In genomic region chr14:54380616-54381015, GRCm38 (mm10) we compare ENCODE assay signal across 29 mouse cellular contexts. TPM values are rescaled to one million over a fixed set of nuclear protein-coding genes. Genes with fewer than 3 reads are reported as not detected.
A peak's percentile ranks its signal among the peaks of the same experiment; 100 is the strongest.
DNase-seq lines count a peak whose midpoint lies in the region; ATAC-seq and TF ChIP-seq lines count a peak whose summit lies in the region.
"Had no signal": no experiment of that assay in that cellular context is flagged by ENCODE, and none has a peak within 500 bp of the region (broad histone marks: within the 10 kb centered on the region; RNA-seq: fewer than 3 reads in every experiment).

No protein-coding gene starts in this region.

- H3K9me3 ChIP-seq in forebrain, embryonic 10.5 days = no peaks in the 10 kb centered on the region
- H3K9me3 ChIP-seq in forebrain, embryonic 13.5 days (replicated peaks) = no peaks in the 10 kb centered on the region
- H3K9me3 ChIP-seq in liver, postnatal 0 days (ENCODE audit: low read length) = no peaks in the 10 kb centered on the region
- H3K9me3 ChIP-seq: embryonic facial prominence, embryonic 10.5 days; embryonic facial prominence, embryonic 13.5 days; forebrain, embryonic 15.5 days; heart, embryonic 10.5 days; heart, embryonic 13.5 days had no signal

- H3K4me3 ChIP-seq in forebrain, embryonic 10.5 days = no peak overlapping the region
- no peak overlapping the region for H3K4me3 ChIP-seq in forebrain, embryonic 13.5 days
- no peak overlapping the region for H3K4me3 ChIP-seq in kidney, adult 2 months (ENCODE audit: insufficient read depth, low read depth, low read length)
- no peak overlapping the region for H3K4me3 ChIP-seq in liver, postnatal 0 days (ENCODE audit: low read depth, low read length)
- no peak overlapping the region for H3K4me3 ChIP-seq in small intestine, adult 2 months (ENCODE audit: low read depth, low read length)
- H3K4me3 ChIP-seq: embryonic facial prominence, embryonic 10.5 days; embryonic facial prominence, embryonic 13.5 days; erythroblast, embryonic 14.5 days; forebrain, embryonic 15.5 days; heart, adult 2 months; heart, embryonic 10.5 days; heart, embryonic 13.5 days had no signal

- H3K4me1 ChIP-seq in forebrain, embryonic 10.5 days = peaks cover 30% of the 10 kb centered on the region
- H3K4me1 ChIP-seq in forebrain, embryonic 13.5 days = no peaks in the 10 kb centered on the region
- H3K4me1 ChIP-seq in kidney, adult 2 months (ENCODE audit: control insufficient read depth, insufficient read depth, low read length) = peaks cover 42% of the 10 kb centered on the region
- H3K4me1 ChIP-seq in liver, postnatal 0 days (ENCODE audit: insufficient read depth) = peaks cover 24% of the 10 kb centered on the region
- H3K4me1 ChIP-seq in small intestine, adult 2 months (ENCODE audit: control insufficient read depth, insufficient read depth, insufficient read length, low read length) = peaks cover 34% of the 10 kb centered on the region; the same call in 1 of the 2 replicates
- H3K4me1 ChIP-seq: embryonic facial prominence, embryonic 13.5 days; forebrain, embryonic 15.5 days; heart, embryonic 10.5 days had no signal

- WGBS in forebrain, embryonic 10.5 days = 76% methylated on average over 4 of the region's 4 CpGs
- WGBS in forebrain, embryonic 13.5 days = 72% methylated on average over 4 of the region's 4 CpGs
- WGBS in kidney, adult 2 months = 65% methylated on average over 4 of the region's 4 CpGs
- WGBS in liver, postnatal 0 days (ENCODE audit: insufficient replicate concordance) = 60% methylated on average over 4 of the region's 4 CpGs
- 68% methylated on average over 4 of the region's 4 CpGs for WGBS in small intestine, adult 2 months

- TF ChIP-seq POLR2A in kidney, adult 2 months (IDR thresholded peaks at IDR 0.05; ENCODE audit: low read depth, low read length) = no peak
- no peak for TF ChIP-seq POLR2A in small intestine, adult 2 months (IDR thresholded peaks at IDR 0.05; ENCODE audit: low read depth, low read length)

- no peaks in the 10 kb centered on the region for H3K36me3 ChIP-seq in forebrain, embryonic 10.5 days (replicated peaks)
- H3K36me3 ChIP-seq in forebrain, embryonic 13.5 days (ENCODE audit: poor library complexity, severe bottlenecking) = no peaks in the 10 kb centered on the region
- H3K36me3 ChIP-seq in kidney, adult 2 months (ENCODE audit: control insufficient read depth, insufficient read depth, low read length) = no peaks in the 10 kb centered on the region
- no peaks in the 10 kb centered on the region for H3K36me3 ChIP-seq in liver, postnatal 0 days (replicated peaks; ENCODE audit: insufficient read depth, low read length)
- peaks cover 15% of the 10 kb centered on the region for H3K36me3 ChIP-seq in small intestine, adult 2 months (ENCODE audit: control insufficient read depth, insufficient read depth, low read length)
- H3K36me3 ChIP-seq: embryonic facial prominence, embryonic 10.5 days; embryonic facial prominence, embryonic 13.5 days; forebrain, embryonic 15.5 days; heart, embryonic 10.5 days; heart, embryonic 13.5 days had no signal

- TF ChIP-seq EP300 in liver, postnatal 0 days (IDR thresholded peaks at IDR 0.05; ENCODE audit: low read depth) = no peak

- H3K9ac ChIP-seq in forebrain, embryonic 13.5 days = no peak overlapping the region
- H3K9ac ChIP-seq in liver, postnatal 0 days (replicated peaks) = no peak overlapping the region
- H3K9ac ChIP-seq: embryonic facial prominence, embryonic 13.5 days; forebrain, embryonic 15.5 days; heart, embryonic 13.5 days; hindbrain, embryonic 14.5 days had no signal

- peak overlapping the region; percentile 1; the same call in 1 of the 2 replicates for H3K27ac ChIP-seq in forebrain, embryonic 10.5 days
- H3K27ac ChIP-seq in forebrain, embryonic 13.5 days = no peak overlapping the region
- H3K27ac ChIP-seq in kidney, adult 2 months (ENCODE audit: insufficient read depth, low read depth, low read length) = 0 out of 2 replicates have a peak overlapping the region, but pooled peaks have one; percentile 9
- peak overlapping the region; percentile 34; the same call in 1 of the 2 replicates for H3K27ac ChIP-seq in liver, postnatal 0 days (ENCODE audit: low read depth)
- H3K27ac ChIP-seq in small intestine, adult 2 months (ENCODE audit: insufficient read depth, low read depth, low read length) = peak overlapping the region; percentile 93; the same call in 1 of the 2 replicates
- H3K27ac ChIP-seq: embryonic facial prominence, embryonic 10.5 days; embryonic facial prominence, embryonic 13.5 days; forebrain, embryonic 15.5 days; heart, adult 2 months; heart, embryonic 10.5 days; heart, embryonic 13.5 days; hindbrain, embryonic 14.5 days; hindbrain, postnatal 0 days had no signal

- H3K27me3 ChIP-seq in forebrain, embryonic 10.5 days (ENCODE audit: poor library complexity, severe bottlenecking) = no peaks in the 10 kb centered on the region
- H3K27me3 ChIP-seq in forebrain, embryonic 13.5 days = no peaks in the 10 kb centered on the region
- no peaks in the 10 kb centered on the region for H3K27me3 ChIP-seq in kidney, adult 2 months (replicated peaks; ENCODE audit: control insufficient read depth, insufficient read depth, low read length)
- H3K27me3 ChIP-seq in liver, postnatal 0 days (ENCODE audit: insufficient read depth, low read length) = no peaks in the 10 kb centered on the region
- no peaks in the 10 kb centered on the region for H3K27me3 ChIP-seq in small intestine, adult 2 months (ENCODE audit: control insufficient read depth, insufficient read depth, low read length)
- H3K27me3 ChIP-seq: embryonic facial prominence, embryonic 13.5 days; forebrain, embryonic 15.5 days; heart, embryonic 13.5 days had no signal

- ATAC-seq in forebrain, embryonic 13.5 days = no peak
- ATAC-seq in liver, postnatal 0 days = no peak
- ATAC-seq: forebrain, embryonic 15.5 days; hindbrain, postnatal 0 days had no signal

- no peak for TF ChIP-seq CTCF in kidney, adult 2 months (conservative IDR thresholded peaks at IDR 0.05; ENCODE audit: insufficient read depth, insufficient read length, low read depth, low read length)
- TF ChIP-seq CTCF in liver, postnatal 0 days (IDR thresholded peaks at IDR 0.05; ENCODE audit: low read depth) = no peak
- TF ChIP-seq CTCF in small intestine, adult 2 months (IDR thresholded peaks at IDR 0.05; ENCODE audit: extremely low read depth, insufficient read length, insufficient replicate concordance, low read depth, low read length) = no peak

- H3K4me2 ChIP-seq in forebrain, embryonic 13.5 days = no peak overlapping the region
- no peak overlapping the region for H3K4me2 ChIP-seq in liver, postnatal 0 days (ENCODE audit: low read depth, low read length)
- H3K4me2 ChIP-seq: embryonic facial prominence, embryonic 13.5 days; forebrain, embryonic 15.5 days; heart, embryonic 13.5 days; hindbrain, embryonic 14.5 days had no signal

- no peak for DNase-seq in forebrain, embryonic 10.5 days (ENCODE audit: extremely low spot score, low spot score)
- DNase-seq in kidney, adult 2 months = no peak
- DNase-seq in kidney, adult 8-10 months = no peak
- DNase-seq in liver, postnatal 0 days = no peak
- DNase-seq in liver = no peak
- DNase-seq in left cerebral cortex, adult 18-20 months (ENCODE audit: low spot score in 2 of 2) = no peak
- DNase-seq: adrenal gland, adult 2 months; adrenal gland, postnatal 14 days; cerebellum, adult 11 months; cerebellum, adult 8-10 months; cerebellum, postnatal 10 days; cerebellum, postnatal 36 days; embryo, embryonic 11 days; gastrocnemius, postnatal 10 days; gastrocnemius, postnatal 36 days; heart, adult 2 months; heart, postnatal 14 days; heart, postnatal 4 days had no signal

RNA-seq across cellular contexts. Expression of gene Oxa1l, which starts 20.0 kb away (rescaled TPM):
- 55.2 and 59.0 TPM in 2 replicates for polyA plus RNA-seq in forebrain, embryonic 10.5 days (2016; fragmentation: Nextera tagmentation; extraction: Ambion mirVana)
- 43.8 and 50.6 TPM in 2 replicates for polyA plus RNA-seq in forebrain, embryonic 13.5 days (2015; fragmentation: Nextera tagmentation; extraction: Ambion mirVana)
- 153 and 182 TPM in 2 replicates for polyA plus RNA-seq in kidney, adult 2 months (2012; rRNA removed)
- polyA plus RNA-seq in liver, postnatal 0 days (2015; fragmentation: Nextera tagmentation; extraction: Ambion mirVana) = 27.4 and 28.9 TPM in 2 replicates
- 73.2 and 120 TPM in 2 replicates for polyA plus RNA-seq in small intestine, adult 2 months (2012; rRNA removed)
- total RNA-seq in left cerebral cortex, adult 18-20 months (2021) = 10 to 100 TPM; 49.2 to 55.1 TPM

RNA-seq across cellular contexts. Expression of gene Slc7a7, which starts 37.0 kb away (rescaled TPM):
- polyA plus RNA-seq in forebrain, embryonic 10.5 days (2016; fragmentation: Nextera tagmentation; extraction: Ambion mirVana) = 4.1 and 4.3 TPM in 2 replicates
- 5.6 and 6.1 TPM in 2 replicates for polyA plus RNA-seq in forebrain, embryonic 13.5 days (2015; fragmentation: Nextera tagmentation; extraction: Ambion mirVana)
- polyA plus RNA-seq in kidney, adult 2 months (2012; rRNA removed) = 454 and 464 TPM in 2 replicates
- polyA plus RNA-seq in liver, postnatal 0 days (2015; fragmentation: Nextera tagmentation; extraction: Ambion mirVana) = 5.0 and 5.1 TPM in 2 replicates
- 110 and 341 TPM in 2 replicates for polyA plus RNA-seq in small intestine, adult 2 months (2012; rRNA removed)
- total RNA-seq in left cerebral cortex, adult 18-20 months (2021) = 1 to 10 TPM; 2.3 to 4.0 TPM

RNA-seq across cellular contexts. Expression of gene Mrpl52, which starts 46.1 kb away (rescaled TPM):
- 200 and 201 TPM in 2 replicates for polyA plus RNA-seq in forebrain, embryonic 10.5 days (2016; fragmentation: Nextera tagmentation; extraction: Ambion mirVana)
- polyA plus RNA-seq in forebrain, embryonic 13.5 days (2015; fragmentation: Nextera tagmentation; extraction: Ambion mirVana) = 270 and 310 TPM in 2 replicates
- 366 and 425 TPM in 2 replicates for polyA plus RNA-seq in kidney, adult 2 months (2012; rRNA removed)
- polyA plus RNA-seq in liver, postnatal 0 days (2015; fragmentation: Nextera tagmentation; extraction: Ambion mirVana) = 261 and 284 TPM in 2 replicates
- 186 and 284 TPM in 2 replicates for polyA plus RNA-seq in small intestine, adult 2 months (2012; rRNA removed)
- total RNA-seq in left cerebral cortex, adult 18-20 months (2021) = 10 to 100 TPM; 89.2 to 93.8 TPM

RNA-seq across cellular contexts. Expression of gene Mmp14, which starts 50.8 kb away (rescaled TPM):
- polyA plus RNA-seq in forebrain, embryonic 10.5 days (2016; fragmentation: Nextera tagmentation; extraction: Ambion mirVana) = 52.4 and 54.6 TPM in 2 replicates
- 54.5 and 57.3 TPM in 2 replicates for polyA plus RNA-seq in forebrain, embryonic 13.5 days (2015; fragmentation: Nextera tagmentation; extraction: Ambion mirVana)
- polyA plus RNA-seq in kidney, adult 2 months (2012; rRNA removed) = 37.2 and 42.1 TPM in 2 replicates
- 38.1 and 39.8 TPM in 2 replicates for polyA plus RNA-seq in liver, postnatal 0 days (2015; fragmentation: Nextera tagmentation; extraction: Ambion mirVana)
- 59.9 and 66.0 TPM in 2 replicates for polyA plus RNA-seq in small intestine, adult 2 months (2012; rRNA removed)
- total RNA-seq in left cerebral cortex, adult 18-20 months (2021) = 10 to 100 TPM; 12.0 to 12.6 TPM
- total RNA-seq: granulocyte monocyte progenitor cell, adult 5-6 weeks had no signal

Comparison
In these comparisons a context has a peak if more than half of its experiments do, and no peak if none do; other contexts are left out.
1. RNA of gene Slc7a7, which starts 37.0 kb away (polyA plus RNA-seq): 454 to 464 TPM in kidney, adult 2 months and 110 to 341 TPM in small intestine, adult 2 months; 5.6 to 6.1 TPM in forebrain, embryonic 13.5 days, 5.0 to 5.1 TPM in liver, postnatal 0 days and 4.1 to 4.3 TPM in forebrain, embryonic 10.5 days; every median in the first group is over 10 times any median in the second.